Mouse (Mus musculus): ENCODE results near the gene Cdc73.
"Not testable (repeated sequence)": the region's sequence is repeated elsewhere in the genome, so short reads cannot be mapped to it uniquely, and the experiment has no call there.

Cdc73 gene

DNA sequence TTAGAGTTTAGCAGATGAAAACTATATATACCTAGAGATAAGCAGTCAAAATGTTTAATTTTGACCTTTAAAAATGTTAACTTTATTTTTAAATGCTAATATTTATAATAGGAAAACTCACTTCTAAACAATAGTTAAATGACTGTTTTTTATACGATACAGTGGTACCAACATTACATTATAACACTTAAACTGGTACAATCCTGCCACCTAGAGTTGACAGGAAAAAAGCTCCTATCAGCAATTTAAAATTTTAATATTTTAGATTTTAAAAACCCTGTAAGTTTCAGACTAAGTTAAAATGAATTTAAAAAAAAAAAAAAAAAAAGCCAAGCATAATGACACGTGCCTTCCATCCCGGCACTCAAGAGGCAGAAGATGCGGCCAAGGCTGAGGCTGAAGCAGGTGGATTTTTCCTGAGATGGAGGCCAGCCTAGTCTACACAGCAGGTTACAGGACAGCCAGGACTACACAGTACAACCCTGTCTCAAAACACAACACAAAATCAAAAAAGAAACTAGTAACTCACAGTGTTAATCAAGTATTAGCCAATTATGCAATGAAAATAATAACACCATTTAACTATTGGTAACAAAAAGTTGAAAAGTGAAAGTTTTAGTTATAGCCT, 26.8 kb downstream of the Cdc73 start:
- no peak for DNase-seq (ENCODE audit: low read depth, low spot score)

DNA sequence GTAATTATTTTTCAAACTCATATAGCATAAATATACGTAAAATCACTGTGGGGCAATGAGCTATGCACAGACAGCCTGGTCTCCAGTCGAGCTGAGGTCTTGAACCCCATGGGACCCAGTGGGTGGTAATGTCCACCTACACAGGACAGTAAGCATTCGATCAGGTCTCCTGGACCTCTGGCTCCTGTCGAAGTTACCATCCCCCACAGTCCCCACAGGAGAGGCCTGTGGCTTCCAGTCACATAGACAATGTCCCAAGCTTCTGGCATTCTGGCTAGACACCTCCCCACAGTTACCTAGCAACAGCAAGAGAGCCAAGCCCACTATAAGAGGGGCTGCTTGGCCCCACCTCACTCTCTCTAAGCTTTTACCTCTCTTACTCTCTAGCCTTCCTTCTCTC, 37.9 kb downstream of the Cdc73 start:
- DNase-seq (ENCODE audit: low read depth, low spot score) = not testable (repeated sequence)

DNA sequence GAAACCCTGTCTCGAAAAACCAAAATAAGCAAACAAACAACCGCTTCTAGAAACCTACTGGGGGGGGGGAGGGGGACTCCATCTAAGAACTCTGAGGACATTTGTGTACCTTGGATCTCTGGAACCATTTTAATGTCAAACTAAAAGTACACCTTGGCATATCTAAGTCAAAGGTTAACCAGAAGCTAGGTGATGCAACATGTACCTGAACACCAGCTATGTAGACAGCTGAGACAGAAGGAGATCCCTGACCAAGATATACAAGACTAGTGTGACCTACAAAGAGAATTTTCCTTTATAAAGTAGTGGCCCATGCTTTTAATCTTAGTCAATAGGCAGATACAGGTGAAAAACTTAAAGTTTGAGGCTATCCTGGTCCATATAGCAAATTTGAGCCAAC, 39.5 kb downstream of the Cdc73 start:
- DNase-seq (ENCODE audit: low read depth, low spot score) = no peak

DNA sequence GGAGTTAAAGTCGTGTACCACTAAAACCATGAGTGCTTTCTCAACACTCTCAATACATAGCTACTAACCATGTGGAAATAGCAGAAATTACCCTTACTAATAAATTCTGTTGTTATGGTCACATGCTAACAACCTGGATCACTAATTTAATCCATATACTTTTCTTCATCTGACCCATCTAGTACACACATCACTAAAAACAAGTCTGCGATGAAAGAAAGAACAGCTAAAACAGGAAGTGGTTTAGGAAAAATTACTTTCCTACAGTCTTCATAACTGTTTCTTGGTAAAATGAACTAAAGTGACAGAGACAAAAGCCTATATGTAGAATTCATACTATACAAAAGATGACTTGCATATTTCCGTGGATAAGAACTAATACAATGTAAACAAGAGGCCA, 49.0 kb downstream of the Cdc73 start:
- DNase-seq (ENCODE audit: low read depth, low spot score) = no peak

DNA sequence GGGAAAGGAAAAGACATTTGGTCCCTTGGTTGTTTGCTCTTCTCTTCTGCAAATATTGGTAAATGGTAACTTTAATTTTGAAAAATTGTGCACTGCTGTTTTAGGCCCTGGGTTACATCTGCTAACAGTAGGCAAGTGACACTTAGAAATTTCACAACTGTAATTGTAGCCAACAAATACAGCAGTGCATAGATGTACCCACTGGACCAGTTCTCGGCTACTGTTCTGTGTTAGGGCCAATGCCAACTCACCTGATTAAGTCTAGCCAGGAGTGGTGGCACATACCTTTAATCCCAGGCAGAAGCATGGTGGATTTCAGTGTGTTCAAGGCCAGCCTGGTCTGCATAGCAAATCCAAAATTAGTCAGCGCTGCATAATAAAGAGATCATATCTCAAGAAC, 52.4 kb downstream of the Cdc73 start:
- DNase-seq (ENCODE audit: low read depth, low spot score) = no peak

DNA sequence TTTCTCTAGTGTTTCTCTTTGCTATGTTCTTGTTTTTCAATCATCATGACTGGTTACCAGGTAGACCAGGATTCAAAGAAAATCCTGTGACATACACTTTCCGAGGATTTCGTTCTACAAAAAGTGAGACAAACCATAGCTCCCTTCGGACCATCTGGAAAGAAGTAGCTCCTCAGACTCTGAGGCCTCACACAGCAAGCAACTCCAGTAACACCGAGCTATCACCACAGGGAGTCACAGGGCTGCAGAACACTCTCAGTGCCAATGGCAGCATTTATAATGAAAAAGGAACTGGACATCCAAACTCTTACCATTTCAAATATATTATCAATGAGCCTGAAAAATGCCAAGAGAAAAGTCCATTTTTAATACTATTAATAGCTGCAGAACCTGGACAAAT, 56.5 kb downstream of the Cdc73 start:
- no peak for DNase-seq (ENCODE audit: low read depth, low spot score)

DNA sequence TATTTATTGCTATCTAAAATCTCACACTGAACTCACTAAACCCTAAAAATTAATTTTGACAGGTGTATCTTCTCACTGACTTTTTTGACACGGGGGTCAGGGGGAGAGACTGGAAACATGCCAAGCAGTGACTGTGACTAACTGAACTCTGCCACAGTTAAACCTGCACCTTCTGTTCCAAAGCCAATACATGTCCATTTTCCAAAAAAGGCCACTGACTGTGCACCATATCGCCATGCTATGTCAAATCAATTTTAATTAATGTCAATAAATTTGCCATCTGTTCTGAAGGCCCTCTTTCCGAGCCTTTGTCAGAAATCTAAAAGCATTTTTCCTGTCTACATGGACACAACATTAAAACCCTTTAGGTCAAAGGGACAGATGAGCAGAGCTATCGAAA, 57.3 kb downstream of the Cdc73 start:
- DNase-seq (ENCODE audit: low read depth, low spot score) = no peak

DNA sequence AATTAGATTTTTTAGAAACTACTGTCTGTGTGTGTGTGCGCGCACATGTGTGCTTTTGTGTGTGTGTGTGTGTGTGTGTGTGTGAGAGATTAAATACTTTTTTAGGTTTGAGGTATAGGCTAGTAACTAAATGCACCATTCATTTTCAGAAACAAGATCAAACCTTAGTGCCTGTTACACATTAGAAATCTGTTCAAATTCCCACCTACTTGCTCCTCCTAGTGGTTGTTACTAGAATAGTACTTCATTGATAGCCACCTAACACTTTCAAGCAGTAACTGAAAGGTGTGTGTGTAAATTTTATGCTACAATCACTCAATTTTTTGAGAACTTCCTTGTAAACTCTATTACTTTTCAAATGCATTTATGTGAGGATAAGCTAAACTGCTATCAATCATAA, 58.5 kb downstream of the Cdc73 start:
- peak; percentile 76 for DNase-seq (ENCODE audit: low read depth, low spot score)

DNA sequence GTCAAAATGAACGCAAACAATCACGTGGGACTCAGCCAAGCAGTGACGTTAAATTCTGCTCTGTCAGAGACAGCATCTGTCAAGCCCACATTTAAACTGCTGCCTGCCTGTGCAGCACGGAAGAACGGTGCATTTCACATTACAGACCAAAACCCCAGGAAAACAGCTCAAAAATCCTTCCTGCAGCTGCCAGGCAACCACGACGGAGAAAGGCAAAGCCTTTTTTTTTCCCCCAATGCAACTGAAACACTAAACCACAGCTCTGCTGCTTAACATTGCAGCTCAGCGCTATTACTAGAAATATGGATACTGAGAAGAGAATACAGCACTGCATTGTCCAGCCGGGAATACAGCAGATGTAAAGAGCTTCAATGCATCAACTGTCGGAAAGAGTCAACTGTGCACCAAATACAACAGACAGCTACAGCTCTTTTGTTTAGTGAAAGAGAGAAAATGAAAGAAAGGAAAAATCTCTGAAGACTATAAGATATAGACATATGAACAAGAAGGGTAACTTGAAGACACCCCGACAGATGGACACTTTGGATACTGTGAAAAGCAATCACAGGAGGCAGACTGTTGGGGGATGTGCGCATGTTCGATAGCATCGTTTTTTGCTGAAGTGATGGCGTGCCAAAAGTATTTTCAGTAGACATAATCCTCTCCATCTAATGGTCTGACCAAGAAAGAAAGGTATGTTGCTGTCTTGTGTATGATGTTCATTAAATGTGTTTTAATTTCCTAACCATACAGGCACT, 61.9 kb downstream of the Cdc73 start, which contains the start of gene B3galt2:
TSS of gene B3galt2 (plus strand) at position 15 of the 758 bp plus-strand sequence.
- DNase-seq (ENCODE audit: low read depth, low spot score) = peak; percentile 88

DNA sequence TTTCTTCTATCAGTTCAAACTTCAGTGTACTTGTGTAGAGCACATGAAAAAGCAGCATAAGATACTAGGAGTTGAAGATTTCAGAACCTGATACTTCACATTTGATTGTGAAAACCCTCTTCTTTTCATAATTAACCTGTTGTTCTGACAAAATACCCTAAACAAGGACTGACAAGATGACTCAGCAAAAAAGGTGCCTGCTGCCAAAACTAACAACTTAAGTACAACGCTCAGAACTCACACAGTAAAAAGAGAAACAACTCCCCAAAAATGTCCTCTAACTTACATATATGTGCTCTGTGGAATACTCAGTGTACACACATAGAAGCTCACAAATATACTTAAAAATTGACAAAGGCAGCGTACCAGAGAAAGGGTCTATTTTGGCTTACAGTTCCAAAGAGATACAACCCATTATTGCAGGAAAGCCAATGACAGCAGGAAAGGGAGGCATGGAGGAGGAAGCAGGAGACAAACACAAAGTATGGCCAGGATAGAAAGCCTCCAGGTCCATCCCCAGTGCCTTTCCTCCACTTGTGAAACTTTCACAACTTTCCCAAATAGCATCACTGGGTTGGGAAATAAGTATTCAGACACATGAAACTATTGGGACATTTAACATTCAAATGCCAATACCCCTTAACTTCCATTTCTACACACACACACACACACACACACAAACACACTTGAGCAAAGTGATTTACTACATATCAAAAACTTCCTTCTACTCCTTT, 69.7 kb downstream of the Cdc73 start:
- no peak for DNase-seq (ENCODE audit: low read depth, low spot score)

DNA sequence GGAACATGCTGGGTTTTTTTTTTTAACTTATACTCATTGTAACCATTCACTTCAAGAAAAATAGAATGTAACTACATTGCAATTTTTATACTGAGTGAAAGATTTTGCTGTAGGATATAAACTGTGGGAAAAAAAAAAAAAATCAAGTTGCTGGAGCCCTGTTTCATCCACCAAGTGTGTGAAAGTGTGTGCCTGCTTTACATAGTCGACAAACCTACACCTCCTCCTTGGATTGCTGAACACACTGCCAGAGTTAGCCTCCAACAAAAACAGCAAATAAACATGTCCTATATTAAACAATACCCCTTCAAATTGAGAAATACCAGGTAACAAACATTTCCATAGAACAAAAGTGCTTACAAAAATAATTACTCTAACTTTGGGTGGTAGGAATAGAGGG, 70.3 kb downstream of the Cdc73 start:
- DNase-seq (ENCODE audit: low read depth, low spot score) = no peak

DNA sequence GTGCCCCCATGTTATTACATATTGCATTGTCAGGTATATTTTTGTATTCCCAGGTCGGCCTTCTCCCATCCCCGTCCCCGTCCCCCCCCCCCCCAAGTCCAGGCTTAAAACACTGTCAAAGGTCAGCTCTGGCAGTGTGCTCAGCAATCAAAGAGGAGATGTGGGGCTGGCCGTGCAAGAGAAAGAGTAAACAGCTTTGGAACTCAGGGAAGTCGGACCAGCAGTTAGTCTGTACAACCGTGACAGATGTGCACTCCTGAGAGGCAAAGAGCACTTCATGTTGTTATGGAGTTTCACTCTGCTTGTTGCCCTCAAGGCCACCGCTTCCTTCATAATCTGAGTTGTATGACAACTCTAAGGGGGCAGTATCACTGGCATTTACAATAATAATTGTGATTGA, 71.4 kb downstream of the Cdc73 start:
- no peak for DNase-seq (ENCODE audit: low read depth, low spot score)

DNA sequence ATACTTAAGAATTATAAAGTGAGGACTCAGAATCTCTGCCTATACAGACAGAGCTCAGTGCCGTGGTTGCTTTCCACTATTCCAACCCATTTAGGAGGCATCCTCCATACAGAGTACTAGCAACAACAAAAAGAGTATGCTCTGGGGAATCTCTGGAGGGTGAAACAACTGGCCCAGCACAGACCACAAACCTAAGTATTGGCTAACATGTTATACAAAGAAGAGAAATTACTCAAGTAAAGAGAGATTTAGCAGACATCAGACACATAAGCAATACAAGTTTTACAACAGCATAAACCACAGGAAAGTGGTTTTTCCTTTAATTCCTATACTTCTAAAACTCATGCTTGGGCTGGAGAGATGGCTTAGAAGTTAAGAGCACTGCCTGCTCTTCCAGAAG, 80.1 kb downstream of the Cdc73 start:
- DNase-seq (ENCODE audit: low read depth, low spot score) = no peak

DNA sequence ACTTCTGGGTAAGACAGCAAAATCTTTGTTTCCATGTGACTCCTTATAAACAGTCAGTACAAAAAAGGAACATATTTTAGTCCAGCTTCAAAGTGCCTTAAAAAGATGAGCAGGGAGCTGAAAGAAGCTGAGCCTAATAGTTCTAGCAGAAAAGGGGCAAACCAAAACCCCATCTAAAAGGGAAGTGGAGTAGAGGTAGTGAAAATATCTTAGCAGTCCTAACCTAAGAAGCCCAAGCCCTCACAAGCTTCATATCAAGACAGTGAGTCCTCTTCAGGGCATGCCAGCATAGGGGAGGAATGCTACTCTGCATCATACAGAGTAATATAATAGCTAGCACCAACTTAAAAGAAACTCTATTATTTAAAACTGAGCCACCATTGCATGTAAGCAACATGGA, 80.8 kb downstream of the Cdc73 start:
- DNase-seq (ENCODE audit: low read depth, low spot score) = no peak

DNA sequence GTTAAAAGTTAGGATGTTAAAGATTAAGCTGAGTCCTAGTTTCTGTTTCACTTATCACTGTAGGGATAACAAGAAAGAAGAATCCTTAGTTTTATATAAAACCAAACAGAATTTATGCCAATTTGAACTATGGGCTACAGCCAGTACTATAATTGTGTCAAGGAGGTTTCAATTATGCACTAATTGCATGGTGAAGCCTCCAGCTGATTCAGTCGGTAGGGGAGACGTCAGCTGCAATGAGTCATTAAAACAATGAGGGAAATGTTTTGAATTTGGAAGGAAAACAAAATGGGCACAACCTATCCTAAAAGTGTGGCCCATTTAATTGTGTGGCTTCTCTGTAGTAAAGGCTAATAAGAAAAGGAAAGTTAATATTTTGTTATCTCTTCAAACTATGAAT, 82.9 kb downstream of the Cdc73 start:
- no peak for DNase-seq (ENCODE audit: low read depth, low spot score)

DNA sequence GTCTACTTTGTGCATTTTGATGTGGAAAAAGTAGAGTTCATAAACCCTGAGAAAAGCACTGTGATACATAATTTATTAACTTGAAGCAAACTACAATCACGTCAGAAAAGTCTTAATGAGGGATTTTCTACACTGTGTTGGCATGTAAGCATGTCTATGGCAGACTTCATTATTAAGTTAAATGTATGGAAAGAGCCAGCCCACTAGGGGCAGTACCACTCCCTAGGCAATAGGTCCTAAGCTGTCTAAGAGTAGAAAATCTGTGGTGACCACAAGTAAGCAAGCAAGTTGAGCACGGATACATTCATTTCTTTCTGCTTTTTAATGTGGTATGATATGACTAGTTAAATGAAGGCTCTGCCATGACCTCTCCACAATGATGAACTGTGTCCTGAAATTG, 89.8 kb downstream of the Cdc73 start:
- DNase-seq (ENCODE audit: low read depth, low spot score) = no peak

DNA sequence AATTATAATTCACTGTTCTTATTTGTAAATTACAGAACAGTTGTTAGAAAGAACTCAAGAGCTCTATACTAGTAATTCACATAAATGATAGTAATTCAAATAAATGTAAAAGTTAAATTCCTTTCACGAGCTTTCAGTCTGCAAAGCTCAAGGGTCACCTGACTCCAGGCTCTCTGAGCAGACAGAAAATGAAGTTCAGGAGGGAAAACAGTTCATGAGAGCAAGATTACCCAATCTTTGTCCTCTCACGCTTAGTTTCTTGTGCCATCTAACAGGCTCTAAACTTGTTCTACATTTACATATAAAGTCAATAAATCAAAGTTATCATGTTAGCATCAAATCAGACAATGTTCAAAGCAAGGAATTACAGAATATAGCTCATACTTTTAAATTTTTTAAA, 93.8 kb downstream of the Cdc73 start:
- DNase-seq (ENCODE audit: low read depth, low spot score) = no peak

DNA sequence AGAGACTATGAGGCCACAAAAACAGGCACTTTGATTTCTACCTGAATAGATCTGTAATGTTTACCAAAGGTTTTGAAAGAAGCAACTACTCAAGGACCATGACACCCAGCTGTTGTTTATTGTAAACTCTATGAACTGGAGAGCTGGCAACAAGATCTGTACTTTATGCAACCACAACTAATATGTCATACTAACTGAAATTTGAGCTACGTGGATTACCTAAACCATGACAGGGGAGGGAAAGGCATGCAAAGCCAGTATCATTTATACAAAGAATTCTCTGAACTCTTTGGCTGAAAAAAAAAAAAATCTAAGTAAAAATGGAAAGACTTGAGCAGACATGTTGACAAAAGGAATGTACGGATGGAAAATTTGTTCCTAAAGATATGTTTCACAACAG, 105.8 kb downstream of the Cdc73 start:
- DNase-seq (ENCODE audit: low read depth, low spot score) = no peak

DNA sequence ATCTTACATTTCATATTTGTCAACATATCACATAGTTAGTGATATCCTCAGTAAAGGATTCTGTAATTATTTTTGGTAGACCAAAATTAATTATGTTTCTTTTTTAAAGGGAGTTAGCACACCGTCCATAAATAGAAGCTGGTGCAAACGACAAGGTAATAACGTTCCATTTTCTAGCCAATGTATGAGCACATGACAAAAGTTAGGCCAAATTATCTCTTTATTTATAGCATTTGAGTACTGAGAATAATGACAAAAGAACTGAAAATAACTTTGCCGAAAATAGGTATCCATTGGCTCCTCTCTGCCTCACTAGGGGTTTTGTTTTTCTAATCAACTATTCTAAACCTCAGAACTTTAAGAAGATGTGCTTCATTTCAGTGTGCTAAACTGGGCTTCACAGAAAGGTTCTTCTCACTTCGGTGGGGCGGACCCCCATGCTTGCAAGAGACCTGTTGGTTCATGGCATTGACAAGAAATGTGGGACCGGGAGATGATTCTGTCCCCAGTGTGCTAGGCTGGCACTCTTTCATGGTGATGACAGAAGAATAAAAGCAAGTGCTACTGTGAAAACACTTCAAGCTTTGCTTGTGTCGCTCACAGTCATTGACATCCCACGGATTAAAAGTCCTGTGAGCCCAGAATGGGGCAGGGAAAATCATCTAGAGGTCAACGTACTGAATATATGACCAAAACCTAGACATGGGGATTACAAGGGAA, 125.7 kb downstream of the Cdc73 start:
- DNase-seq (ENCODE audit: low read depth, low spot score) = peak; percentile 3

DNA sequence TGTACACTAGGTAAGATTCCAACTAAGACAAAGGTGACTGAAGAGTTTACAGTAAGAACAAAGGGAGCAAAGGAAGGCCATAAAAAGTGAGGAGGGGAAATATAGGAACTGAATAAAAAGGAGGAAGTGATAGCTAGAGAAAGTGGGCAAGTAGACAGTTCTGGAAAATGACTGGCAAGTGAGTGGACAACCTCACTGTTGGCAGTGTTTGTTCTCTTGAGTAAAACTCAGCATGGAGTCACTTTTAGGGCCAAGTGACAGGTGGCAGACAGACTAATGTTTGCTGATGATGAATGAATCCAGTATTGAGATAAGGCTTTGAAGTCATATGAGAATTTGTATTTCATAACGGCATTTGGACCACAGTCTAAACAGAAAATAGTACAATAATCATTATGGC, 144.5 kb downstream of the Cdc73 start:
- no peak for DNase-seq (ENCODE audit: low read depth, low spot score)

DNA sequence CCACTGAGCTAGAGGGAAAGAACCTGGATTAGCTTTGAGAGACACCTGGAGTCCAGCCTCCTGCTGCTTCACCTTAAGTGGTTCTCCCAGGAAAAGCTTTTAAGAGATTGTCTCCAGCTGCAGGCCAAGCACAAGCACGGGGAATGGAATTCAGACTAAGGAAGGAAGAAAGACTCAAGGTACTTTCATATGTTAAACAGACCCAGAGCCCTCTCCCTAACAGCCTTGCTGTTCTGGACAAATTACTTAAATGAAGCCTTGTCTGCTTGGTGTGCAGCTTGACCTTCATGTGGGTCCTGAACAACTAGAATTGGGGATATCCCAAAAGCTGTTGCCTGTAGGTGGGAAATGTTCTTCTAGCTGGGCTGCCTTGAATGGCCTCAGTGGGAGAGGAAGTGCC, 147.2 kb downstream of the Cdc73 start:
- DNase-seq (ENCODE audit: low read depth, low spot score) = no peak

DNA sequence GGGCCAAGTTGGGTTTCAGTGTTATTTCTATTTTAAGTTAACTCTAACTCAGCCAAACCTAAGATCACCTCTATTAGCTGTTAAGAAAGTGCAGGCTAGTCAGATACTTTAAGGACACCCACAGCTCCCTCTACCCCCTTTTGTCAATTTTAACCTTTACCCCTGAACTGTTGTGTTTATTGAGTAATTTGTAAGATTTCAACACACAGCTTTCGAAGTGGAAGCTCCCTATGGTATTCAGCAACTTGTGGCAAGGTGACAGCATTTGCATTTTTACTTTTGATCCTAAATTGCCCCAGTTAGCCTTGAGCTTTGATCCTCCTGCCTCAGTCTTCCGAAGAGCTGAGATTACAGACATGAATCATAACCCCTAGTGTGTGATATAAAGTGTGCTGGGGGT, 148.1 kb downstream of the Cdc73 start:
- DNase-seq (ENCODE audit: low read depth, low spot score) = no peak
